Comparison of ENCODE assay signal across 25 mouse cellular contexts in genomic region chr2:110935691-110936090, GRCm38 (mm10). TPM values are rescaled to one million over a fixed set of nuclear protein-coding genes. Genes with fewer than 3 reads are reported as not detected.
"Had no signal": no experiment of that assay in that cellular context is flagged by ENCODE, and none has a peak within 500 bp of the region (broad histone marks: within the 10 kb centered on the region; RNA-seq: fewer than 3 reads in every experiment).

No protein-coding gene starts in this region.

- H3K36me3 ChIP-seq: heart, embryonic 10.5 days; heart, embryonic 12.5 days; hindbrain, embryonic 10.5 days; intestine, embryonic 15.5 days; limb, embryonic 10.5 days; limb, embryonic 12.5 days; liver, embryonic 13.5 days had no signal

- ATAC-seq: inflammation-experienced regulatory T-cells, adult 6 months; intestine, embryonic 15.5 days; intestine, postnatal 0 days had no signal

- DNase-seq: gastrocnemius, postnatal 14 days; gastrocnemius, postnatal 36 days; heart, adult 18-20 months; heart, postnatal 10 days; heart, postnatal 4 days; kidney, adult 18-20 months; kidney, adult 8-10 months; kidney, postnatal 10 days; kidney, postnatal 25 days; kidney, postnatal 4 days; liver; liver, embryonic 13.5 days had no signal

- H3K9ac ChIP-seq: heart, embryonic 12.5 days; hindbrain, embryonic 14.5 days; intestine, embryonic 15.5 days; limb, embryonic 12.5 days; liver, embryonic 13.5 days had no signal

- H3K4me3 ChIP-seq: heart, embryonic 10.5 days; heart, embryonic 12.5 days; hindbrain, embryonic 10.5 days; intestine, embryonic 15.5 days; layer of hippocampus, adult 2 months; left cerebral cortex, adult 2 months; limb, embryonic 10.5 days; limb, embryonic 12.5 days; liver, embryonic 13.5 days had no signal

- H3K9me3 ChIP-seq: heart, embryonic 10.5 days; heart, embryonic 12.5 days; hindbrain, embryonic 10.5 days; intestine, embryonic 15.5 days; limb, embryonic 10.5 days; limb, embryonic 12.5 days; liver, embryonic 13.5 days had no signal

- H3K4me2 ChIP-seq: heart, embryonic 12.5 days; hindbrain, embryonic 14.5 days; intestine, embryonic 15.5 days; limb, embryonic 12.5 days; liver, embryonic 11.5 days; liver, embryonic 13.5 days had no signal

- H3K27ac ChIP-seq: heart, embryonic 10.5 days; hindbrain, embryonic 10.5 days; hindbrain, embryonic 14.5 days; intestine, embryonic 15.5 days; layer of hippocampus, adult 2 months; left cerebral cortex, adult 2 months; limb, embryonic 10.5 days; limb, embryonic 12.5 days; liver, embryonic 13.5 days had no signal

- H3K27me3 ChIP-seq: heart, embryonic 12.5 days; intestine, embryonic 15.5 days; limb, embryonic 12.5 days; liver, embryonic 13.5 days had no signal

- H3K4me1 ChIP-seq: heart, embryonic 10.5 days; heart, embryonic 12.5 days; hindbrain, embryonic 10.5 days; intestine, embryonic 15.5 days; limb, embryonic 10.5 days; limb, embryonic 12.5 days; liver, embryonic 13.5 days had no signal

RNA-seq across cellular contexts. Expression of gene Ano3, which starts 15.0 kb away (rescaled TPM):
- total RNA-seq: gastrocnemius, postnatal 36 days; granulocyte monocyte progenitor cell, adult 5-6 weeks had no signal
- polyA plus RNA-seq: inflammation-experienced regulatory T-cells, adult 6 months; liver, embryonic 11.5 days; liver, embryonic 13.5 days had no signal
